Mouse (Mus musculus) kidney, postnatal 10 days (tissue): Measurements from ENCODE around the gene AC129217.1.
"Not testable (repeated sequence)": the region's sequence is repeated elsewhere in the genome, so short reads cannot be mapped to it uniquely, and the experiment has no call there.

Experiments used
- DNase-seq: peaks from one replicate; pipeline ENCODE4 v3.0.0; 2021; ENCODE audit warnings: mixed read lengths

The AC129217.1 gene

GRCm38 (mm10) chr19:8831262-8831661 is 1.7 kb downstream of the AC129217.1 start:
- DNase-seq: no peak

- no peak for DNase-seq
These were observed 3.4 kb downstream of the AC129217.1 start for GRCm38 (mm10) chr19:8832971-8833370.

- DNase-seq: not testable (repeated sequence)
These were observed 6.8 kb downstream of the AC129217.1 start for GRCm38 (mm10) chr19:8836327-8836726.

- DNase-seq: peak; percentile 90
These were observed 7.7 kb downstream of the AC129217.1 start, which contains the start of gene Bscl2 for GRCm38 (mm10) chr19:8837251-8837791. Bscl2 (plus strand) TSS chr19:8837467.

- DNase-seq: peak; percentile 79
These were observed 8.6 kb downstream of the AC129217.1 start for GRCm38 (mm10) chr19:8838041-8838730.

GRCm38 (mm10) chr19:8839103-8839907 is 9.7 kb downstream of the AC129217.1 start, which contains the start of gene Gng3:
Gng3 (minus strand) TSS chr19:8839194.
- DNase-seq: no peak

- DNase-seq: peak; percentile 89
These were observed 10.6 kb downstream of the AC129217.1 start for GRCm38 (mm10) chr19:8839908-8840791.

GRCm38 (mm10) chr19:8841012-8841411 is 11.4 kb downstream of the AC129217.1 start:
- DNase-seq: no peak

- DNase-seq: no peak
These were observed 13.4 kb downstream of the AC129217.1 start for GRCm38 (mm10) chr19:8842961-8843360.

GRCm38 (mm10) chr19:8844371-8845129 is 15.0 kb downstream of the AC129217.1 start:
- peak; percentile 91 for DNase-seq

GRCm38 (mm10) chr19:8848356-8848755 is 18.8 kb downstream of the AC129217.1 start:
- DNase-seq: no peak

- peak; percentile 55 for DNase-seq
These were observed 20.9 kb downstream of the AC129217.1 start, which contains the start of gene Lrrn4cl for GRCm38 (mm10) chr19:8850402-8850901. Lrrn4cl (plus strand) TSS chr19:8850768.

GRCm38 (mm10) chr19:8851639-8852038 is 22.1 kb downstream of the AC129217.1 start:
- DNase-seq: no peak

GRCm38 (mm10) chr19:8852236-8852928 is 22.8 kb downstream of the AC129217.1 start:
- DNase-seq: no peak

GRCm38 (mm10) chr19:8853117-8853516 is 23.5 kb downstream of the AC129217.1 start:
- DNase-seq: no peak

GRCm38 (mm10) chr19:8857689-8858088 is 28.1 kb downstream of the AC129217.1 start:
- DNase-seq: peak; percentile 78

- peak; percentile 50 for DNase-seq
These were observed 29.4 kb downstream of the AC129217.1 start for GRCm38 (mm10) chr19:8859018-8859417.

GRCm38 (mm10) chr19:8864265-8864664 is 34.7 kb downstream of the AC129217.1 start:
- no peak for DNase-seq

- not testable (repeated sequence) for DNase-seq
These were observed 40.8 kb downstream of the AC129217.1 start for GRCm38 (mm10) chr19:8870381-8870780.

- peak; percentile 31 for DNase-seq
These were observed 41.3 kb downstream of the AC129217.1 start for GRCm38 (mm10) chr19:8870838-8871237.
